Mouse (Mus musculus) neural tube, embryonic 11.5 days (tissue): ENCODE data around the gene Gm20431. TPM values are rescaled to one million over a fixed set of nuclear protein-coding genes. Genes with fewer than 3 reads are reported as not detected.
A peak's percentile ranks its signal among the peaks of the same experiment; 100 is the strongest.

ENCODE experiments used
- ATAC-seq: fragments of 200-750 bp; cut with Nextera tagmentation; 2 replicates; pipeline ENCODE4 v1.8.0; 2017; ENCODE audit warnings: moderate number of reproducible peaks, mild to moderate bottlenecking, moderate TSS enrichment, moderate library complexity; ENCODE audit not compliant: insufficient read depth, low FRiP score, low TSS enrichment
- DNase-seq: peaks from one replicate; pipeline ENCODE4 v3.0.0-alpha.2; 2015; ENCODE audit warnings: low spot score
- H3K27ac ChIP-seq: fragments of 300-500 bp; sonication (generic); 2 replicates; pipeline ENCODE4 v1.5.1; 2014; ENCODE audit warnings: low read depth, mild to moderate bottlenecking, low read length
- H3K27me3 ChIP-seq: fragments of 300-500 bp; sonication (generic); 2 replicates; pipeline ENCODE4 v1.6.1; 2014; ENCODE audit warnings: mild to moderate bottlenecking, low read length, mixed read lengths; ENCODE audit not compliant: control insufficient read depth, insufficient read depth
- H3K36me3 ChIP-seq: fragments of 300-500 bp; sonication (generic); 2 replicates; pipeline ENCODE4 v1.6.1; 2014; ENCODE audit warnings: mild to moderate bottlenecking, low read length, moderate library complexity, mixed read lengths; ENCODE audit not compliant: control insufficient read depth, insufficient read depth
- H3K4me1 ChIP-seq: fragments of 300-500 bp; sonication (generic); 2 replicates; pipeline ENCODE4 v1.6.1; 2014; ENCODE audit warnings: low read length, mixed read lengths; ENCODE audit not compliant: control insufficient read depth, insufficient read depth
- H3K4me2 ChIP-seq: fragments of 300-500 bp; sonication (generic); 2 replicates; pipeline ENCODE4 v1.6.1; 2014; ENCODE audit warnings: low read depth, mild to moderate bottlenecking, moderate library complexity
- H3K4me3 ChIP-seq: fragments of 300-500 bp; sonication (generic); 2 replicates; pipeline ENCODE4 v1.5.1; 2014; ENCODE audit warnings: low read depth, low read length
- H3K9ac ChIP-seq: fragments of 300-500 bp; sonication (generic); 2 replicates; pipeline ENCODE4 v1.6.1; 2014; ENCODE audit warnings: mild to moderate bottlenecking, low read length
- H3K9me3 ChIP-seq: fragments of 300-500 bp; sonication (generic); 2 replicates; pipeline ENCODE4 v1.6.1; 2016; ENCODE audit warnings: low read length; ENCODE audit not compliant: control insufficient read depth
- WGBS: fragments of 180-500 bp; shearing (Covaris S2); extraction: QIAGEN DNeasy Blood & Tissue Kit; methylation state at CpG from one replicate; pipeline ENCODE4 v1.1.7; 2014; 5-methylcytosine and 5-hydroxymethylcytosine counted together
- microRNA-seq: library from miRNA; unstranded; fragments of <30 nt; microRNA quantifications from one replicate; pipeline ENCODE4, GENCODE M21; 2016
- polyA plus RNA-seq: library from polyadenylated mRNA; unstranded; fragments of >200 nt; fragmentation: Nextera tagmentation; extraction: Ambion mirVana; gene quantifications from 2 replicates; pipeline ENCODE4 v1.2.1, GENCODE M21; 2014

The Gm20431 gene
- polyA plus RNA-seq, 1 experiment from 2014 or later, result not detected

- H3K27me3 ChIP-seq, result no peaks in the 10 kb centered on the region
- DNase-seq (peak; percentile 62), ATAC-seq (no peak)
- H3K9ac ChIP-seq, result no peak overlapping the region
- no peak overlapping the region for H3K27ac ChIP-seq
- H3K4me2 ChIP-seq, result no peak overlapping the region
- no peaks in the 10 kb centered on the region for H3K36me3 ChIP-seq
- H3K4me3 ChIP-seq, result no peak overlapping the region
- peaks cover 22% of the 10 kb centered on the region for H3K4me1 ChIP-seq
- H3K9me3 ChIP-seq, result no peaks in the 10 kb centered on the region
- WGBS, result 31% methylated on average over 12 of the region's 12 CpGs
Measured at GRCm38 (mm10) chr2:167563703-167564102, 97.6 kb downstream of the Gm20431 start.

- Histone ChIP-seq H3K4me2 (no peak overlapping the region), H3K4me1 (peaks cover 22% of the 10 kb centered on the region), H3K27ac (no peak overlapping the region), H3K27me3 (no peaks in the 10 kb centered on the region), H3K36me3 (no peaks in the 10 kb centered on the region), H3K4me3 (no peak overlapping the region), H3K9ac (no peak overlapping the region), H3K9me3 (no peaks in the 10 kb centered on the region)
- ATAC-seq (no peak), DNase-seq (no peak)
- 59% methylated on average over 5 of the region's 5 CpGs for WGBS
Measured at GRCm38 (mm10) chr2:167563035-167563434, 98.3 kb downstream of the Gm20431 start.

GRCm38 (mm10) chr2:167562101-167562500, 99.2 kb downstream of the Gm20431 start:
- 44% methylated on average over 8 of the region's 8 CpGs for WGBS
- no peak for ATAC-seq
- peaks cover 22% of the 10 kb centered on the region for H3K4me1 ChIP-seq
- no peaks in the 10 kb centered on the region for H3K36me3 ChIP-seq
- no peak overlapping the region for H3K4me3 ChIP-seq
- no peak overlapping the region for H3K27ac ChIP-seq
- H3K9me3 ChIP-seq, result no peaks in the 10 kb centered on the region
- H3K4me2 ChIP-seq, result no peak overlapping the region
- H3K27me3 ChIP-seq, result no peaks in the 10 kb centered on the region
- no peak for DNase-seq
- no peak overlapping the region for H3K9ac ChIP-seq

- Histone ChIP-seq H3K4me1 (peaks cover 13% of the 10 kb centered on the region), H3K9ac (peak overlapping the region; percentile 60), H3K27me3 (no peaks in the 10 kb centered on the region), H3K9me3 (no peaks in the 10 kb centered on the region), H3K4me3 (no peak overlapping the region), H3K36me3 (no peaks in the 10 kb centered on the region), H3K27ac (no peak overlapping the region), H3K4me2 (peak overlapping the region; percentile 38)
- no peak for DNase-seq
- WGBS, result 7% methylated on average over 27 of the region's 27 CpGs
- peak; percentile 38; the same call in 1 of the 2 replicates for ATAC-seq
Measured at GRCm38 (mm10) chr2:167559413-167559812, 101.9 kb downstream of the Gm20431 start.

Small RNAs within 50 kb of the gene (microRNA-seq; reads per million reads assigned to microRNA genes)
- not detected for gene Gm22355

Other genes starting within 250 kb of the Gm20431 start
- 16.2 and 19.1 TPM in 2 replicates for gene Slc9a8, start 239.8 kb downstream of the Gm20431 start, polyA plus RNA-seq
- 150 and 161 TPM in 2 replicates for gene Rnf114, start 168.9 kb downstream of the Gm20431 start, polyA plus RNA-seq
- gene Spata2, start 168.6 kb downstream of the Gm20431 start, polyA plus RNA-seq, result 23.1 and 24.6 TPM in 2 replicates
- 32.3 and 39.7 TPM in 2 replicates for gene Snai1, start 123.3 kb downstream of the Gm20431 start, polyA plus RNA-seq
- 291 and 297 TPM in 2 replicates for gene Ube2v1, start 29.4 kb downstream of the Gm20431 start, polyA plus RNA-seq
- gene Cebpb, start 27.4 kb upstream of the Gm20431 start, polyA plus RNA-seq, result 3.0 and 3.2 TPM in 2 replicates
- gene Tmem189, start 28.3 kb upstream of the Gm20431 start, polyA plus RNA-seq, result 40.4 and 40.9 TPM in 2 replicates